Mouse (Mus musculus): ENCODE measurements around the gene Madcam1. TPM values are rescaled to one million over a fixed set of nuclear protein-coding genes. Genes with fewer than 3 reads are reported as not detected.

Madcam1 gene
- polyA plus RNA-seq, 1 experiment, result 22.0 TPM

GRCm38 (mm10) chr10:79672088-79672455 lies 7.7 kb downstream of the Madcam1 start:
- Histone ChIP-seq H3K36me3 (ENCODE audit: control insufficient read depth, insufficient read depth, low read length) (peaks cover 6% of the 10 kb centered on the region), H3K27ac (ENCODE audit: insufficient read depth, low read length) (no peak overlapping the region), H3K4me3 (ENCODE audit: extremely low read depth, insufficient read depth, insufficient read length) (no peak overlapping the region), H3K27me3 (ENCODE audit: control insufficient read depth, insufficient read depth, low read length) (no peaks in the 10 kb centered on the region), H3K4me1 (ENCODE audit: control insufficient read depth, insufficient read depth, insufficient read length) (peaks cover 8% of the 10 kb centered on the region; the same call in 1 of the 2 replicates)
- DNase-seq (ENCODE audit: low read depth in 1 of 2, low spot score in 2 of 2), result no peak
- WGBS, result 78% methylated on average over 3 of the region's 3 CpGs
- TF ChIP-seq POLR2A (IDR thresholded peaks at IDR 0.05; ENCODE audit: low read depth, low read length) (no peak), CTCF (IDR thresholded peaks at IDR 0.05; ENCODE audit: extremely low read depth, insufficient read depth, insufficient read length, insufficient replicate concordance) (no peak)

GRCm38 (mm10) chr10:79673054-79673453 lies 8.7 kb downstream of the Madcam1 start:
- H3K27ac ChIP-seq (ENCODE audit: insufficient read depth, low read length), result no peak overlapping the region
- no peak for DNase-seq (ENCODE audit: low read depth in 1 of 2, low spot score in 2 of 2)
- H3K36me3 ChIP-seq (ENCODE audit: control insufficient read depth, insufficient read depth, low read length), result peaks cover 6% of the 10 kb centered on the region
- 95% methylated on average over 3 of the region's 3 CpGs for WGBS
- TF ChIP-seq POLR2A (IDR thresholded peaks at IDR 0.05; ENCODE audit: low read depth, low read length), result no peak
- no peak for TF ChIP-seq CTCF (IDR thresholded peaks at IDR 0.05; ENCODE audit: extremely low read depth, insufficient read depth, insufficient read length, insufficient replicate concordance)
- H3K4me3 ChIP-seq (ENCODE audit: extremely low read depth, insufficient read depth, insufficient read length), result no peak overlapping the region
- H3K4me1 ChIP-seq (ENCODE audit: control insufficient read depth, insufficient read depth, insufficient read length), result peaks cover 8% of the 10 kb centered on the region; the same call in 1 of the 2 replicates
- no peaks in the 10 kb centered on the region for H3K27me3 ChIP-seq (ENCODE audit: control insufficient read depth, insufficient read depth, low read length)

- WGBS, result 94% methylated on average over 44 of the region's 44 CpGs
- Histone ChIP-seq H3K27me3 (ENCODE audit: control insufficient read depth, insufficient read depth, low read length) (no peaks in the 10 kb centered on the region), H3K4me1 (ENCODE audit: control insufficient read depth, insufficient read depth, insufficient read length) (peaks cover under 1% of the 10 kb centered on the region; the same call in 1 of the 2 replicates), H3K4me3 (ENCODE audit: extremely low read depth, insufficient read depth, insufficient read length) (no peak overlapping the region), H3K36me3 (ENCODE audit: control insufficient read depth, insufficient read depth, low read length) (peaks cover 6% of the 10 kb centered on the region), H3K27ac (ENCODE audit: insufficient read depth, low read length) (no peak overlapping the region)
- TF ChIP-seq CTCF (IDR thresholded peaks at IDR 0.05; ENCODE audit: extremely low read depth, insufficient read depth, insufficient read length, insufficient replicate concordance) (no peak), POLR2A (IDR thresholded peaks at IDR 0.05; ENCODE audit: low read depth, low read length) (no peak)
- DNase-seq (ENCODE audit: low read depth in 1 of 2, low spot score in 2 of 2), result no peak
These were observed 11.1 kb downstream of the Madcam1 start for GRCm38 (mm10) chr10:79675346-79676035.

GRCm38 (mm10) chr10:79680606-79681495 lies 16.5 kb downstream of the Madcam1 start:
- TF ChIP-seq CTCF (IDR thresholded peaks at IDR 0.05; ENCODE audit: extremely low read depth, insufficient read depth, insufficient read length, insufficient replicate concordance) (no peak), POLR2A (IDR thresholded peaks at IDR 0.05; ENCODE audit: low read depth, low read length) (no peak)
- Histone ChIP-seq H3K27me3 (ENCODE audit: control insufficient read depth, insufficient read depth, low read length) (no peaks in the 10 kb centered on the region), H3K4me1 (ENCODE audit: control insufficient read depth, insufficient read depth, insufficient read length) (peaks cover 15% of the 10 kb centered on the region; the same call in 1 of the 2 replicates), H3K4me3 (ENCODE audit: extremely low read depth, insufficient read depth, insufficient read length) (peak overlapping the region; percentile 50), H3K36me3 (ENCODE audit: control insufficient read depth, insufficient read depth, low read length) (peaks cover 10% of the 10 kb centered on the region), H3K27ac (ENCODE audit: insufficient read depth, low read length) (peak overlapping the region; percentile 70)
- 38% methylated on average over 11 of the region's 11 CpGs for WGBS
- DNase-seq (ENCODE audit: low read depth in 1 of 2, low spot score in 2 of 2), result no peak

- under 1% methylated on average over 82 of the region's 84 CpGs for WGBS
- TF ChIP-seq POLR2A (IDR thresholded peaks at IDR 0.05; ENCODE audit: low read depth, low read length) (peak; percentile 81), CTCF (IDR thresholded peaks at IDR 0.05; ENCODE audit: extremely low read depth, insufficient read depth, insufficient read length, insufficient replicate concordance) (no peak)
- Histone ChIP-seq H3K36me3 (ENCODE audit: control insufficient read depth, insufficient read depth, low read length) (peaks cover 16% of the 10 kb centered on the region), H3K4me3 (ENCODE audit: extremely low read depth, insufficient read depth, insufficient read length) (peak within 1 kb of the TSS; percentile 66), H3K27me3 (ENCODE audit: control insufficient read depth, insufficient read depth, low read length) (no peaks in the 10 kb centered on the region), H3K4me1 (ENCODE audit: control insufficient read depth, insufficient read depth, insufficient read length) (peaks cover 15% of the 10 kb centered on the region; the same call in 1 of the 2 replicates), H3K27ac (ENCODE audit: insufficient read depth, low read length) (peak within 1 kb of the TSS; percentile 70)
- peak; percentile 97 to 99 for DNase-seq (ENCODE audit: low read depth in 1 of 2, low spot score in 2 of 2)
These were observed 17.4 kb downstream of the Madcam1 start, which contains the start of gene Cdc34 for GRCm38 (mm10) chr10:79681591-79682245. Gene Cdc34, plus strand, starts transcription at chr10:79682195.

- DNase-seq (ENCODE audit: low read depth in 1 of 2, low spot score in 2 of 2), result peak in 1 of 2 experiments; percentile 30
- TF ChIP-seq POLR2A (IDR thresholded peaks at IDR 0.05; ENCODE audit: low read depth, low read length) (no peak), CTCF (IDR thresholded peaks at IDR 0.05; ENCODE audit: extremely low read depth, insufficient read depth, insufficient read length, insufficient replicate concordance) (no peak)
- Histone ChIP-seq H3K27me3 (ENCODE audit: control insufficient read depth, insufficient read depth, low read length) (no peaks in the 10 kb centered on the region), H3K27ac (ENCODE audit: insufficient read depth, low read length) (peak overlapping the region; percentile 17; the same call in 1 of the 2 replicates), H3K4me3 (ENCODE audit: extremely low read depth, insufficient read depth, insufficient read length) (peak overlapping the region; percentile 66), H3K4me1 (ENCODE audit: control insufficient read depth, insufficient read depth, insufficient read length) (peaks cover 15% of the 10 kb centered on the region; the same call in 1 of the 2 replicates), H3K36me3 (ENCODE audit: control insufficient read depth, insufficient read depth, low read length) (peaks cover 23% of the 10 kb centered on the region)
- WGBS, result 1% methylated on average over 10 of the region's 10 CpGs
These were observed 18.2 kb downstream of the Madcam1 start for GRCm38 (mm10) chr10:79682551-79682915.

All from spleen, adult 2 months (tissue).